Mouse (Mus musculus): Measurements from ENCODE around the gene Olfr576.

Olfr576 gene

DNA sequence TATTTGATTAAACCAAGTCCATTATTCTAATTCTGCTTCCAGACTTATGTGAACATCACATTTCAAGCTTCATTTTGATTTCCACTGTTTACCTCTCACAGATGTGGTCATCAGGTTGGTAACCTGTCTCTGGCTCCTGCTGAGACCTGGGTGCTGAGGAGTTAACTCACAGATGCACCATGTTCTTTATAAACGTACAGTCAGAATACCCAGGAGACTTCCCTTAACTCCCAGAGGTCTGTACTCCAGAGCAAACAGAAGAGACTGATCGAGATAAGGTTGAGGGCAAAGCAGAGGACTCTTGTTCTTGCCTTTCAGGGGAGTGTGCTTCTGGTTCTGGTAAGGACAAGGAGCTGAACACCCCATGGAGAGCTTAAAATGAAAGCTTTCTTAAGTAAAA lies at the start of gene Olfr576:
Olfr576 (plus strand) TSS at position 301 of the 400 bp plus-strand sequence.
- DNase-seq (ENCODE audit: low spot score) = no peak

DNA sequence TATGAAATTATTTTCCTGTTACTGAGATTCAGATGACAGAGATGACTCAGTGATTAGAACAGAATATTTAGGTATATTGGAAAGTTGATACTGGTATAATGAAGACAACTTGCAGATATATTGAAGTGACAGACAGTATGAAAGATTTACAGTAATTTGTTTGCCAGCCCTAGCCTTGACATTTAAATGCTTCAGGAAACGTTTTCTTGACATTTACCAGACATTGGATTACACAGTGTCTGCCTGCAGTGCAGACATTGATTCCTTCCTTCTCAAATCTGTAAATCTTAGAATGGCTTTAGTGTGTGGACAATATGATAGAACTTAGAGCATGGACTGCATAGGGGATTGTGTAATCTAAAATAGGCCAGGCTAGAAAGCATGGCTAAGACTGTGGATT lies 47.2 kb upstream of the Olfr576 start:
- DNase-seq (ENCODE audit: low spot score) = no peak

DNA sequence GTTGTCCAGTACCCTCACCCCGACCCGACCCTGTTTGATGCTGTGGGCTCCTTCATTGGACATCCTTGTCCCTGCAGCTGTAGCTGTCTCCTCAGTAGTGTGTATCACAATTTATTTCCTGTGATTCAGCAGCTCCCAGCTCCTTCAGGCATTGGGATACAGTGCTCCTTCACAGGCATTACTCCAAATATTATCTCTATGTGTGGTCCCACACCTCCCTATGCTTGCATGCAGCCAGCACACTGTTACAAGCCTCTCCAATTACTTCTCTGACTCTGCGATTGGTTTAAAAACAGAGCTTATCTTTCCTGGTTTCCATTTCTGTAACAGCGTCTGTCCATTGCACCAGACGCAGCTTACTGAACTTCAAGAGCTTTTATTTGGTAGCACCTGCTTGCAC lies 46.1 kb upstream of the Olfr576 start:
- DNase-seq (ENCODE audit: low spot score) = no peak

DNA sequence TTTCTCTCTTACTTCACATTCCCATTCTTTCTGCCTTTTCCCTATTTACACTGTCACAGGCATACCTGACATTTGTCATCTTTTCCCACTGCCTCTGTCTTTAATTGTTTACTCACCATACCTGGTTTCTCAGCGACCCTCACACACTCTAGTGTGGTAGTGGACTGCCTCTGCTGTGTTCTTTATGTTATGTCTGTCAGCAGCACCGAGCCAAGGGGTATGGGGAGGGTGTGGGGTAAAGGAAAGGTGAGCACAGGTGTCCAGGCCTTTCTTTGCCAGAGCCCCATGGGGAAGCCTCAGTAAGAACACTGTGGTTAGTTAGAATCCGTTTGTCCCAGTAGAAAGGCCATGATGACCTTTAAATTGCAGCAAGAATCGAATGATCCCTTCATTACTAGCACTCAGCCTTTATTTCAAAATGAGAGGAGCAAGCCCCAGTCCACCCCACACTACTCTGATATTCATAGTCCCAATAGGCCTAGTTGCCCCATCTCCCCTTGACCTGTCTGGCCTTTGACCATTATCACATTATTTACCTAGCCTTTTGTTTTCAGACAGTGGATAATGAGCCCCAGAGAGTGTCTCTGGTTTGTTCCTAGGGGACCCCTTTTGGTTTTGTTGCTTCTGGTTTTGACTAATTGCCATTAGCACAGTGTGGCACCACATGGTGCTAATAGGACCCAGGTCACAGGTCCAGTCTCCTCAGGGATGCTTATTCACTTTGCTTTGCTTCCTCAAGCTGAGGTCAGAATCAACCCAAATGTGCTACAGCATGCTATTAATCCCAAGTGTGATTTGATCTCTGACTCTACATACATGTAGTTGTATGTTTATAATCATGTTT lies 45.2 kb upstream of the Olfr576 start, which contains the start of gene Olfr571:
Olfr571 (minus strand) TSS at position 505 of the 844 bp plus-strand sequence.
- no peak for DNase-seq (ENCODE audit: low spot score)

DNA sequence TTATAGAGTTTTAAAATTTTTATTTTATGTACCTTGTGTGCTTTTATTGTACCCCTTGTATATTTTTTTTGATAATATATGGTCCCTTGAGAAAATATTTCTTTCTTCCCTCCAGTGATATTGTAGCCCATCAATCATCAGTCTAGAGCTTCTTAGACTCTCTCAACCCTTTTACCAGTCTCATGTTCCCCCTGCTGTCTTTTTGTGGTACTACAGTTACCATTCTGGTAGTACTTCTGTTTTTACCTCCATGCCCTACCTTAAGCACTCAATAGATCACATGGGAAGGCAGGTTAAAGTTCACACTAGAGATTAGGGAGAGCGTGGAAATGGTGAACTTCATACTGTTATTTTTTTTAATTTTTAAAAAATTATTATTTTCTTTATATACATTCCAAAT lies 42.8 kb upstream of the Olfr576 start:
- DNase-seq (ENCODE audit: low spot score) = no peak

DNA sequence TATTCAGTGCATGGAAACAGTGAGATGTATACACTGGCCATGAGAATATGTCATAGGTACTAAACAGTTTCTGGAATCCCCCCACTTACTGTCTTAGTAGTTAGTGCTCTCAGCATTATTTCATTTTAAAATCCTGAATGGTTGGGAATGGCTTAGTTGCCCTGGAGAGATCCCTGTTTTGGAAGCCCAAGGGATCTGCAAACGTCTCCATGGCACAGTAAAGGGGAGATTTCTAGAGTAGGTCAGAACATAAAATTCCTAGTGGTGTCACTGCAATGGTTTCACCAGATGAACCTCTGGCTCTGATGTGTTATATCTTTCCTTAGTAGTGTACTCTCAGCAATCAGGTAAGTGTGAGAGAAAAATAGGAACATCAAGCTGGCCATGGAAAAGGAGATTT lies 38.4 kb upstream of the Olfr576 start, which contains the start of gene Olfr572:
Olfr572 (plus strand) TSS at position 301 of the 400 bp plus-strand sequence.
- no peak for DNase-seq (ENCODE audit: low spot score)

DNA sequence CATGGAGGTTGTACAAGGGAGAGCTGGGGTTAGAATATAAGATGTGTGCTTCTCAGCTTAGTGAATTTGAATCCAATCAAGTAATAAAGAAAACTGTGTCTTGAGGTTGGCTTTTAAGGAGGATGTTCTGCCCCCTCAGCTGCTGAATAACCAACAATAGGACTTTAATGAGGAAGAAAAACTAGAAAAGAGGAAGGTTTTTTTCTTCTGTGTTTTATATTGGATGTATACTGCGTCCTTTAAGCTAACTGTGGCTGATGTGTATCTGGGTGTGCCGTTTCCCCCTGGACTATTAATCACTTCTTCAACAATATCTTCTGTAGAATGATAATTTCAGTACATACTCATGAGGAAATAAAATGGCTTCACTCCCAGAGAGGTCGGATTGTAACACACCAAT lies 35.4 kb upstream of the Olfr576 start:
- DNase-seq (ENCODE audit: low spot score) = no peak

DNA sequence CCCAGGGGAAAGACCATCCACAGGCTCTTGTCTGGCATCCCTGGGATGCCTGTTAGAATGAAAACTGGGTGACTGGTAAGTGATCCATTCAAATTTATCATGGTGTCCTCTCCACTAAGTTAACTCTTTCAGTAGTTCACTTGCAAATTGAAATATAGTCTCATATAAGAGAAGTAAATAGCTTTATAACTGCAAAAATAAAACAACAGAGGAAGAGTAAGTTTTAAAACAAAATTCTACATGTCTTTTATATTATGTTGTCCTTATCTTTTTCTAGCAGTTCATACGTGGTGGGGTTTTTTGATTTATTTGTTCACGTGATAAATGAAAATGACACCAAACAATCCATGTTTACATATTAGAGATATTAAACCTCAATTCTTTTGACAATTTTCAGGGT lies 20.0 kb upstream of the Olfr576 start, which contains the start of gene Olfr573-ps1:
Olfr573-ps1 (minus strand) TSS at position 101 of the 400 bp plus-strand sequence.
- DNase-seq (ENCODE audit: low spot score) = no peak

DNA sequence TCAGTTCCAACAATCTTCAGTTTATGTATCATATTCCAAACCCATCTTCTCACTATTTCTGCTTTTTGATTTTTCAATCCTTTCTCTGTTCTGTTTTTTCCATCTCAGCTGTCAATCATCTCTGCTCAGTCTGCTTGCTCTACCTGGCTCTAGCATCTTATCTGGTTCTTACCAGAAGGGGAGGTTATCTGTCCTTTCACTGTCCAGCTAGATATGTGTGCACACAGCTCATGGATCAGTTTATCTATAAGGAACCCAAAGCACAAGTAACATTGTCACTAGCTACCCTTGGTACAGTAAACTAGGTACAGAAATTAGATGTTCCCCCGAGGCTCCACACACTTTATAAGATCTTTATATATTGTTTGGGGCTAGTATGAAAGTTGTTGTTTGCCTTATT lies 19.0 kb upstream of the Olfr576 start:
- DNase-seq (ENCODE audit: low spot score) = no peak

DNA sequence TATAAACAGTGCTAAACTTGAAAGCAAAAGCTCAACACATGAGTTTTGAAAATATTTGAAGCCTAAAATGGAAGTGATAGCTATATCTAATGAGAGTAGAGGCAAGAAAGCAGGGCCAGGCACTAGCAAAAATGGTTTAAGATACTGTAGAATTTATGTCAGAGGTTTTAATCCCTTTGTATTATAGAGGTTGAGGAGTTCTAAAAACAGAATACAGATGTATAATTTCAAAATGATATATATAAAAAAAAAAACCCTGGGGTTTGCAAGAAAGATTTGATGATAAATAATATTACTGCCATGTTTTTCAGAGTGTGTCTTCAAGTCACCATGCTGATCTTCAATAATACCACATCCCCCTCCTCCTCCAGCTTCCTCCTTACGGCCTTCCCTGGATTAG lies 14.3 kb upstream of the Olfr576 start, which contains the start of gene Olfr574:
Olfr574 (plus strand) TSS at position 301 of the 400 bp plus-strand sequence.
- DNase-seq (ENCODE audit: low spot score) = no peak

DNA sequence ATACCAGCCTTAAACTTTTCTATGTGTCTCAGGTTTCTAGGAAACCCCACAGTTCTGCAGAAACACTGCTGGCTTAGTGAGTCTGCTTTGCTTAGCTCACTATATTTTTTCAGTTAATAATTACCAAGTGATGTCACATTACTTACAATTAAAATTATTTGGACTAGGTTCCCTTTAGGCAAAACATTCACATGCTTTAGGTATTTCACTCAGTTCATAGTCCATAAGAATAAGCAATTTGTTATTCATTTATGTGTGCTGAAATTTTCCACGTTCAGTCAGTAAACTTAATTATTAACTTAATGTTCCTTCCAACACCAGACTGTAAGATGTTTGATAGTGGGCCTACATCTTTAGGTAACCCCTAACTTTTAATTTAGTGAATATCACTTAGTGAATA lies 11.7 kb upstream of the Olfr576 start:
- DNase-seq (ENCODE audit: low spot score) = no peak

DNA sequence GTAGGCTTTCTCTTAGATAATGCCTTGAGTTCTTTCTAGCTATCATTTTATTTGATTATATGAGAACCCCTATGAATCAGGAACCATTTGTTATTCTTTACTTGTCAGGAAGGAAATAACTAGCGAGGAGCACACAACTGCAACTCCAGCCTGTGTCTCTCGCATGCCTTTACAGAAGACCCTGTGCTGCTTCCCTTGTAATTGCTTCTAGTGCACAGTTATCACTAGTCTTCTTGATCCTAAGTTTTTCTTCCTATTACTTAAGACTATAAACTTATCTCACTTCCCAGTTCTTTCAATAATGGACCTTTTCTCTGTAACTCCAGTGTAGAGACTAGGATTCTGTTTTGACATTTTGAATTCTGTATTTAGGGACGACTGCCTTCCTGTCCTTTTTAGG lies 4.3 kb upstream of the Olfr576 start:
- DNase-seq (ENCODE audit: low spot score) = no peak

DNA sequence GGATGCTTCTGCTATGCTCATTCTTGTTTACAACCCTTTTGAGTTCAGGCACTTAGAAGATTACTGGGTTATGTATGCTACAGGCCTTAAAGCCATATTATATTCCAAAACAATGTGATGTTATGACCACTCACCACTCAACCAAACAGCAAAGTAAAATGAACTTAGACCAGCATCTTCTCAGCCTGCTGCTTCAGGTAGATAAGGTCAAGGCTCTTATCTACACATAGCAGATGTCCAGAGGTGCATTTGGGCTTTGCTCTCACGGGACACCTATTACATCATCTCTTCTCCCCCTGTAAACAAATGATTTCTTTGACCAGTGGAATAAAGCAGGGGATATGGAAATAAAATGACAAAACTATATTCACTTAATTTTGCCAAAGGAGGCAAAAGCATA lies 3.9 kb upstream of the Olfr576 start, which contains the start of gene Olfr575:
Olfr575 (minus strand) TSS at position 183 of the 400 bp plus-strand sequence.
- no peak for DNase-seq (ENCODE audit: low spot score)

DNA sequence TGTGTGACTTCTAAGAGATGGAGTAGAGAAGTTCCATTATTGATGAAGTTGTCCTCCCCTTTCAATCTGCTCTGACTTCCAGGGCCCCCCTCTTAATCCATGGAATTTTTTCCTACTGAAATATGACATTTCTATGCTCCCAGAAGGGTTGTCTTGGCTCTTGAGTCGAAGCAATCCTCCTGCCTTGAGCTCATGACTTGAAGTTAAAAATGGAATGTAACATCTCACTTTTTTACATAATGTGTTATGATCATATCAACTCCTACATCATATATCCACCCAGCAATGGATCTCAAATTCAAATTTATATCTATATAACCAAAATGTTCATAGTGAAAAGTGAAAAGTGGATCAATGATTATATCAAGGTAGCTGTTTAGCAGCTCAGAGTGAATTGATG lies 11.9 kb downstream of the Olfr576 start:
- DNase-seq (ENCODE audit: low spot score) = no peak

DNA sequence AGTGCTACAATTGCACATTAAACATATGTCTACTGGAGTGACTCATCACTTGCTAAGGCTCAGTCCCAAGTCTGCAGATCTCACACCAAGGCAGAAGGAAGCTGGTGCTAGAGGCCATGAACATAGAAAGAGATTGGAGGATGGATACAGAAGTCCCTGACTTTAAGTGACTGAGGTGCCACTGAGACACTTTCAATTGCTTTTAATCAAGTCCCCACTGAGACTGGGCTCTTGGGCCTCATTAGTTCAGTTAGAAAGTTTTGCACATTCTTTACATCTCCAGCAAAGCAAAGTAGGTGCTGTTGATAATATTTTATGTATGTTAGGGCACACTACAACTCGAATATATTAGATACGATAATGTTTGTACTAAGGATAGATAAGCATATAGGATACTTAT lies 13.4 kb downstream of the Olfr576 start, which contains the start of gene Olfr577:
Olfr577 (minus strand) TSS at position 101 of the 400 bp plus-strand sequence.
- DNase-seq (ENCODE audit: low spot score) = no peak

DNA sequence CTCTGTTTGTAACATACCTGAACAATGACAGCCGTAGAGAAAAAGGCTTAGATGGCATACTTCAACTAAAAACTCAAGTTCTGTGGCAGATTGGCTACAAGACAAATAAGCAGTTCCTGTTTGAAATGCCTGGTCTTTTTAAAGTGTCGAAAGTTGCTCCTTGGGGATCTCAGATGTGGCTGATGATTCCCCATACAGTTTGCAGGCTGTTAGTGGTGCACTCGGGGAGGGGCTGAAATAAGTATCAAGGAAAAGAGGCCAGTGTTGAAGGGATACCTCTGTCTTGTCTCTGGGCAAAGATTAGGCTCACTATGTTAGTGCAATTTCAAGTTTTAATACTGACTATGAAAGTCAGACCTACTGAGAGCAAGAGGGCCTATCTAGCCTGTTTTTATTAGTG lies 26.8 kb downstream of the Olfr576 start, which contains the start of gene Olfr578:
Olfr578 (minus strand) TSS at position 101 of the 400 bp plus-strand sequence.
- no peak for DNase-seq (ENCODE audit: low spot score)

All from testis, postnatal 10 days (tissue).